Mouse (Mus musculus) heart, adult 2 months (tissue): ENCODE measurements around the gene Trio. TPM values are rescaled to one million over a fixed set of nuclear protein-coding genes. Genes with fewer than 3 reads are reported as not detected.
A peak's percentile ranks its signal among the peaks of the same experiment; 100 is the strongest.

ENCODE experiments used
- DNase-seq, 2 experiments: peaks; one replicate each; pipeline ENCODE4 v3.0.0; 2021
- H3K27ac ChIP-seq: fragments of 200-600 bp; 2 replicates; pipeline ENCODE4 v1.8.1; 2022
- H3K27me3 ChIP-seq: fragments of 200-500 bp; 2 replicates; pipeline ENCODE4 v1.6.1; 2012; ENCODE audit warnings: mild to moderate bottlenecking, low read length, inconsistent platforms, mixed read lengths; ENCODE audit not compliant: control insufficient read depth, insufficient read depth
- H3K36me3 ChIP-seq: fragments of 200-500 bp; 2 replicates; pipeline ENCODE4 v1.6.1; 2012; ENCODE audit warnings: low read length, inconsistent platforms; ENCODE audit not compliant: control insufficient read depth, insufficient read depth
- H3K4me1 ChIP-seq: fragments of 200-500 bp; 2 replicates; pipeline ENCODE4 v1.6.1; 2011; ENCODE audit warnings: low read length; ENCODE audit not compliant: control insufficient read depth, insufficient read depth
- H3K4me3 ChIP-seq: fragments of 200-600 bp; 2 replicates; pipeline ENCODE4 v1.8.1; 2022
- H3K79me2 ChIP-seq: fragments of 200-500 bp; replicated peaks from 2 replicates; pipeline ENCODE4 v1.6.1; 2012; ENCODE audit warnings: mild to moderate bottlenecking, inconsistent platforms, low read length, moderate library complexity, mixed read lengths; ENCODE audit not compliant: control insufficient read depth, insufficient read depth
- H3K9ac ChIP-seq: fragments of 200-500 bp; 2 replicates; pipeline ENCODE4 v1.6.1; 2012; ENCODE audit warnings: low read depth, mild to moderate bottlenecking, control low read depth, inconsistent platforms, low read length, mixed read lengths
- CTCF ChIP-seq: fragments of 200-600 bp; IDR thresholded peaks from 2 replicates; pipeline ENCODE4 v1.8.1; 2022; ENCODE audit warnings: antibody characterized with exemption, mild to moderate bottlenecking, moderate library complexity
- EP300 ChIP-seq: fragments of 200-500 bp; IDR thresholded peaks from 2 replicates; pipeline ENCODE4 v1.6.1; 2011; ENCODE audit warnings: low read depth, low read length, control low read depth; ENCODE audit not compliant: insufficient read depth
- POLR2A ChIP-seq: fragments of 200-500 bp; IDR thresholded peaks from 2 replicates; pipeline ENCODE4 v1.6.1; 2011; ENCODE audit warnings: mild to moderate bottlenecking, low read depth, low read length, control low read depth; ENCODE audit not compliant: insufficient read depth
- WGBS: fragments of 180-500 bp; shearing (Covaris S2); methylation state at CpG from one replicate; pipeline ENCODE4 v1.1.7; 2018; 5-methylcytosine and 5-hydroxymethylcytosine counted together
- intact Hi-C: fragments of 180-260 bp; cut with DNase I; formaldehyde crosslinking; loops from one replicate; pipeline ENCODE4 v1.15.1; 2025
- polyA plus RNA-seq: library from polyadenylated mRNA; depleted of rRNA; stranded (reverse); fragments of >200 nt; gene quantifications from 2 replicates; pipeline ENCODE4 v1.2.3, GENCODE M21; 2012
- total RNA-seq, 2 experiments: library from RNA; stranded (reverse); gene quantifications; 2 replicates each; pipeline ENCODE4 v1.2.3; 2021

Gene Trio
- total and polyA plus RNA-seq, 3 experiments: 28.0 to 44.2 (median 33.8) TPM

DNA sequence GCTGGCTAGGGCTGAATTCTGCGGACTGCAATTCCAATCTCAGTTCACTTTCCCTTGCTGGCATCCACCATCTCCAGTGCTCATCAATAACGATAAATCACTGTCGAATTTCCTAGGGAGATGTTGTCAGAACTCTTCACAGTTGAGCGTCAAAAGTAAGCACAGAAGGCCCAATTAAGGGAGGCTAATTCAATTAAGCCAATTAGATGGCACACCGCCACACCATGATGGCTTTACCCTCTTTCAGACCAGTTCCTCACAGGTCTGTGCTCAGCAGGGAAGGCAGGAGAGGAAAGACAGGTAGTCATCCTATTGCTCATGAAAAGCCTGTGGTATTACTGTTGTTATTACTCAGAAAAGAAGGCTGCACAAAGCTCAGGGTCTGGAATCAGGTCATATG is 133.6 kb downstream of the Trio start:
- Histone ChIP-seq H3K27me3 (no peaks in the 10 kb centered on the region), H3K4me3 (no peak overlapping the region), H3K79me2 (no peaks in the 10 kb centered on the region), H3K36me3 (peaks cover 6% of the 10 kb centered on the region), H3K9ac (no peak overlapping the region), H3K4me1 (peaks cover 4% of the 10 kb centered on the region), H3K27ac (no peak overlapping the region)
- no peak for TF ChIP-seq EP300
- TF ChIP-seq CTCF: no peak
- no peak for TF ChIP-seq POLR2A
- 92% methylated on average over 5 of the region's 5 CpGs for WGBS
- intact Hi-C loops: no loop called here
- DNase-seq: no peak

DNA sequence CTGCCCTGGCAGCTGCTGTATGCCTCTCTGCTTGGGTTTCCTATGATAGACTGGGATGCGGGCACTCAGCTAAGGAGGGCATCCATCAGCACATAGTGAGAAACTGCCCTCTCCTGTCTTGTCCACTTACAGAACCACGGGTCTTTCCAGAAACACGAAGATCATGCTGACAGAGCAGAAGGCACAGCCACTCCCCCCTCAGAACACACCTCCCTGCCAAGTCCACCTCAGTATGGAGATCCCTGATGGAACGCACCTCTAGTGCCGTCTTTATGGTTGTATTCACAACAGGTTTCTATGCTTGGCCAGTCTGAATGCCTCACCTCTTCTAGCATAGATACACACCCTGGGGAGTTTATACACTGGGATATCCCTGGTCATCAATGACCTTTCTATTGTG is 135.0 kb downstream of the Trio start:
- no peak for DNase-seq
- TF ChIP-seq POLR2A: no peak
- TF ChIP-seq EP300: no peak
- no peak for TF ChIP-seq CTCF
- H3K4me1 ChIP-seq: peaks cover 8% of the 10 kb centered on the region
- no peak overlapping the region for H3K27ac ChIP-seq
- H3K27me3 ChIP-seq: no peaks in the 10 kb centered on the region
- intact Hi-C loops: no loop called here
- H3K4me3 ChIP-seq: no peak overlapping the region
- no peak overlapping the region for H3K9ac ChIP-seq
- no peaks in the 10 kb centered on the region for H3K79me2 ChIP-seq
- WGBS: 83% methylated on average over 5 of the region's 5 CpGs
- H3K36me3 ChIP-seq: peaks cover 9% of the 10 kb centered on the region

DNA sequence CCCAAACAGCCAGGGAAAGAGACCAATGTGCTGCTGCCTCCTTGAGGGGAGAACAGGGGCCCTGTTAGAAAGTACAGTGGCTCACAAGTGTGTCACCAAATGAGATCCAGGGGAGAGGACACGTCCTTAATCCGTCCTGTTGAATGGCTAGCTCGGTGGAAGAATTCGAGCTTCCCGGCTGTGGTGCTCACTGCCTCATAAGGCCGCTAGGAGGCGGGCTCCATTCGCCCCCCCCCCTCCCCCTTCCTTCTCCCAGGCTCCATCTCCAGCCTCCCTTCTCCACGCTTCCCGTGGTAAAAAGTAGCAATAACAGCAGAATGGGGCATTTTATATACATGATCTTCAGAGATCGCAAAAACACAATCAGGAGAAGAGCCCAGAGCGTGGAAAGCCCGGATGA is 137.5 kb downstream of the Trio start:
- Histone ChIP-seq H3K79me2 (no peaks in the 10 kb centered on the region), H3K9ac (no peak overlapping the region), H3K36me3 (peaks cover 9% of the 10 kb centered on the region), H3K4me3 (no peak overlapping the region), H3K4me1 (peaks cover 8% of the 10 kb centered on the region), H3K27me3 (no peaks in the 10 kb centered on the region), H3K27ac (no peak overlapping the region)
- 50% methylated on average over 13 of the region's 13 CpGs for WGBS
- intact Hi-C loops: no loop called here
- TF ChIP-seq CTCF (peak; percentile 62), EP300 (no peak), POLR2A (no peak)
- DNase-seq: no peak

DNA sequence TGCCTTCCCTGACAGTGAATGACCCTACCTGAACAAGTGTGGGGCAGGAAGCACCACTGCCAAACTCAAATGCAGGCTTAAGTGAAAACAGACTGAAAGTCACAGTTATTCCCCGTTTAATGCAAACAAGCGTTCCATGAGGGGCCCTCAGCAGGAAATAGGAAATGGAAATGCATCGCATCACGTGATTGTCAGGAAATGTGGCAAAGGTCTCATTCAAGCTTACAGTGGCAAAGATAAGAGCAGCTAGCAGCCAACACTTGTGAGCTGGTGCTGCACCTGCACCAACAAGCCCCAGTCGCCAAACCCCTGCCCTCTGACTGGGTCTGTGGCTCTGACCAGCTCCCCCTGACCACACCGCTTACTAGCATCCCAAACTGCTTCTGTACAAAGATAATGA is 138.7 kb downstream of the Trio start:
- peaks cover 9% of the 10 kb centered on the region for H3K36me3 ChIP-seq
- H3K27me3 ChIP-seq: no peaks in the 10 kb centered on the region
- H3K27ac ChIP-seq: peak overlapping the region; percentile 36
- no peaks in the 10 kb centered on the region for H3K79me2 ChIP-seq
- no peak for DNase-seq
- intact Hi-C loops: no loop called here
- H3K4me3 ChIP-seq: no peak overlapping the region
- H3K9ac ChIP-seq: no peak overlapping the region
- H3K4me1 ChIP-seq: peaks cover 8% of the 10 kb centered on the region
- WGBS: 47% methylated on average over 6 of the region's 6 CpGs
- TF ChIP-seq EP300 (no peak), POLR2A (no peak), CTCF (no peak)

DNA sequence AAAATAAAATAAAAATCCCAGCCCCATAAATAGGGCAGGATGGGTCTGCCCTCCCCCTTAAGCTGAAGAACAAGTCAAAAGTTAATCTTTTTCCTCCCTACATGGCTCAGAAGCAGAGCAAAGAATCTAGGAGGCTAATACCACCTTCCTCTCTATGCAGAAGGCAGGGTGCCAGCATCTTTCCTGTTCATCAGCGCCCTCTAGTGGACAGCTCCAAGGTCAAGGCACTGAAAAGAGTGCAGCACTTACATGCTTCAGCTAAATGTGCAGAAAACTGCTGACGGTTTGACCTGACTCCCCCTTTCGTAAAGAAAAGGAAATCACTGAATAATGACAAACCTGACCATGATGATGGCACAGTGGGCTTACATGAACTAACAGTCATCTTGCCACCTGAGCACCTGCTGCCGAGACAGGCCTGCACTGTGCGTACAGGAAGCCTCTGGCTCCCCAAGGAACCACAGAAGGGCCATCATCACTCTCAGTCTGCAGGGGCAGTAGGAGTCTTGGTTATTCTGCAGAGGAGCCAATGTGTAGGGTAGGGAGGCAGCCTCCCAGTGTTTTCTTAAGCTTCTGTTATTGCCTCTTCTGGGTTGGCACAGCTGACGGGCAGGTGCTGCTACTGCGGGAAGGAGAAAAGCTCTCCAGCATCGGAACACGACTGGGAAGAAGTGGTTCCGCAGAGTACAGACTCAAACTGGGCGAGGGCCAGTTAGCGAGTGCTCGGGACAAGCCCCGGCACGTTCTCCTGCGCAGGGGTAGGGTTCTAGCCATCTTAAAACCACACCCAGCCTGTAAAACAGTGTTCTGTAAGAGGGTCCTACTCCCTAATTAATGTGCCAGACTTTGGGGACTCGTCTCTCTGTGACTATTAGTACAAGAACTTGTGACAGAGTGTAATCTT is 141.0 kb downstream of the Trio start:
- intact Hi-C loops: loop anchor here (1.0 kb wide), 1 partner anchor 28 kb away; no protein-coding TSS in a partner anchor
- peaks cover 9% of the 10 kb centered on the region for H3K36me3 ChIP-seq
- H3K9ac ChIP-seq: no peak overlapping the region
- H3K4me3 ChIP-seq: no peak overlapping the region
- peaks cover 8% of the 10 kb centered on the region for H3K4me1 ChIP-seq
- H3K27ac ChIP-seq: no peak overlapping the region
- TF ChIP-seq CTCF: peak; percentile 92
- TF ChIP-seq EP300: 0 out of 2 replicates have a peak, but pooled peaks have one; percentile 75
- no peak for TF ChIP-seq POLR2A
- no peaks in the 10 kb centered on the region for H3K27me3 ChIP-seq
- no peaks in the 10 kb centered on the region for H3K79me2 ChIP-seq
- DNase-seq: peak; percentile 69 to 78
- WGBS: 72% methylated on average over 17 of the region's 17 CpGs

DNA sequence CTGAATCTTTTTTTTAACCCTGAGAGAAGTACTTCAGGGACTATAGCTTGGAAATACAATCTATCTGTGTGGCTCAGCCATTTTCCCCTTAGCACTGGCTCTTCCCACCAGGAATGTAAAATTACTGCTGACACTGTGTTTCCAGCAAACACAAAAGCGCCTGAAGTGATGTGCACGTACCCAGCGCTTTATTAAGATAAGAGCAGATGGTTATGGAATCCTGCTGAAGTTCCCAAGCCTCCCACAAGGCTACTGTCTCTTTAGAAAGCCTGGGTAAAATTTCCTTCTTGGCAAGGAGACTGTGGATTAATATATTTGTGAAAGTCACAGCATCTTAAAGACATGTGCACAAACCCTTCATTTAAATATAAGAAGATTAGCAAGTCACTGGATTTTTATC is 141.8 kb downstream of the Trio start:
- Histone ChIP-seq H3K36me3 (peaks cover 9% of the 10 kb centered on the region), H3K27me3 (no peaks in the 10 kb centered on the region), H3K9ac (no peak overlapping the region), H3K27ac (no peak overlapping the region), H3K4me1 (peaks cover 8% of the 10 kb centered on the region), H3K4me3 (no peak overlapping the region), H3K79me2 (no peaks in the 10 kb centered on the region)
- no peak for TF ChIP-seq CTCF
- TF ChIP-seq POLR2A: no peak
- no peak for TF ChIP-seq EP300
- DNase-seq: no peak
- intact Hi-C loops: loop anchor here (1.0 kb wide), 1 partner anchor 28 kb away; no protein-coding TSS in a partner anchor
- 40% methylated on average over 3 of the region's 3 CpGs for WGBS
